Mouse (Mus musculus) megakaryocyte progenitor cell, adult 5-6 weeks (primary cell): ENCODE measurements around the gene Tmx1. TPM values are rescaled to one million over a fixed set of nuclear protein-coding genes. Genes with fewer than 3 reads are reported as not detected.
A peak's percentile ranks its signal among the peaks of the same experiment; 100 is the strongest.

ENCODE experiments used
- ATAC-seq: replicated peaks from 2 replicates; pipeline ENCODE4 v1.8.0; 2016; ENCODE audit warnings: mild to moderate bottlenecking, moderate TSS enrichment, inconsistent platforms; ENCODE audit not compliant: poor library complexity
- total RNA-seq, 2 experiments: library from RNA; stranded (forward) in 1 of 2; stranded (reverse) in 1 of 2; fragments of 157-497, 149-512 nt in 1 of 2; fragments of 200-1000 nt in 1 of 2; gene quantifications; 2 replicates each; pipeline versions ENCODE4 v1.2.3 to v1.2.4; 2015 to 2017

Tmx1 gene
- total RNA-seq (2015) (50.8 and 58.2 TPM in 2 replicates), total RNA-seq (2017) (88.4 and 101 TPM in 2 replicates)

DNA sequence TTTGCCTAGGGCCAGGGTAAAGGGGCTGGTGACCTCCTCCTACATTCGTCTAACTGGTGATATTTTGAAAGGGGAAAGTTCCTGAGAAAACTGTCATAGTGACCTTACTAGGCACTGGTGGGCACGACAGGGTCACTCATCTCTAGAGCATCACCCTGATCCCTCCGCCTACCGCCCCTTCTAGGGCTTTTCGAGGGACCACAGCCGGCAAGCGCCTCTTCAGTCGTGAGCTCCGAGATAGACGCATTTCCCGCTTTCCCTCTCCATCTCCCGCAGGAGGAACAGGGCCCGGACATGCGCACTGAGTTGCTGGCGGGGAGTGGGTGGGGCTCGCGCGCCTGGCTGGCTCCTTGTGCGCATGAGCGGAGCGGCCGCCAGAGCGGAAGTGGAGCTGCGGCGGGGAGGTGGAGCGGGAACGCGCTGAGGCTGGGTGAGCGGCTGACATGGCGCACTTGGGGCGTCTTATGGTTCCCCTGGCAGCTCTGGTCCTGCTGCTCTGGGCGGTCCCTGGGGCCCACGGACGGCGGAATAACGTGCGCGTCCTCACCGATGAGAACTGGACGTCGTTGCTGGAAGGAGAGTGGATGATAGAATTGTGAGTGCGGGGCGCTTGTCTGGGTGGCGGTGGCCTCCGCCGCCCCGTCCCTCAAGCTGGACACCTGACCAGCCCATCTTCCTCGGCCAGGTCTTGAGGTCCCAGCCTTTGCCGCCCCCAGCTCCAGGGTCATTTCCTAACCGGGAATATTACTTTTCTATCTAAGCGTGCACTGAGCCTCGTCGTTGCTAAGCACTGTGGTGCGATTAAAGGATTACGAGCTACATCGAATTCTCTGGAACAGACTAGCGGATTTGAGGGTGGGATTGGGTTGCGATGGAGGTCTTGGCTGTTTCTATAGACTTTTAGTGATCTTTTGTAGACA, at the start of gene Tmx1:
TSS of gene Tmx1 (plus strand) at position 370 of the 920 bp plus-strand sequence.
- ATAC-seq = peak; percentile 92

DNA sequence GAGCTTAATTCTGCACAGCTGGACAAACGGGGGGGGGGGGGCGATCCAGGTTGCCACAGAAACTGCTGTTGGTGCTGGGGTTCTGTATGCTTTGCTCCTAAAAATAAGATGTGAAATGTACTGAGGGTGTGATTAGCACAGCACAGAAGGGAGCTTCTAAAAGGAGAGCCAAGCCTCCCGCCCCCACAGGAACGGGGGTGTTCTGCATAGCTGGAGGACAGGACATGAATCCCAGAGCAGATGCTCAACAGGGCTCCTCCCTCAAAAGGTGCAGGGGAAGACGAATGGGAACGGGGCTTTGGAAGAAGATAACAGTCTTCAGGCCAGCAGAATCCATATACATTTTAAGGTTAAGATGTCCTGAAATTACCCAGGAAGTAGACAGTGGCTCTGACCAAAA, 48.6 kb upstream of the Tmx1 start:
- no peak for ATAC-seq

GRCm38 (mm10) chr12:70408396-70408795, 44.5 kb upstream of the Tmx1 start:
- ATAC-seq = no peak

DNA sequence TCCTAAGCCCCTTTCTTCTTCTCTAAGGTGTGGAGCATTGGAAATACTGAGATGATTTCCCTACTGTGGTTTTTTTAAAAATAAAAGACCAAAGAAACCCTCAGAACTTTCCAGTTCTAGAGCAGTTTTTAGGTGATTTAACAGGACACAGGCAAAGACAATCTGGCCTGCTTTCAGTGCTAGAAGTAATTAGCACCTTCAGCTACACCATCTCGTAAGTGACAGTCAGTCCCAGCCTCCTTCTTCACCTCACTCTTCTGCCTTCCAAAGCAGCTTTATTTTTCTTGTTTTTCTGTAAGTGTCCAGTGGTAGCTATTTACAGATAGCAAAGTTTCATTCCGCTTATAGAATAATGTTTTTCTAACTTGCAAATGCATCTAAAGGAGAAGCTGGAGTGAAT, 43.3 kb upstream of the Tmx1 start:
- ATAC-seq = no peak

DNA sequence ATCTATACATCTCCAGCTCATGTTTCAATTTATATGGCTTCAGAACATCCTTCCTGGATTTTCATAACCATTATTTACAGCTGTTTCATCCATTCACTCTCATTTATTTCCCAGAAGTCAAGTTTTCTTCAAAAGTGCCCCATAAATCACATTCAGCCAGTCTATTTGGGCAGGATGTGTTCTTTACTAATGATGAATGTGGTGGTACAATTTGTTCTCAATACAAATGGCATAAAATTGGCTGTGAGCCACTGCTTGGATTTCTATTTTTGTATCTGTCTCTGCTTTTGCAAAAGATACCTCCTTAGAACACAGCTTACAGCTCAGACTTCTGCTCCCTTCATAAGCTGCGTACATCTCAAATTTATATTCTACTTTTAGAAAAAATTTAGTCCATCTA, 32.7 kb upstream of the Tmx1 start:
- ATAC-seq = no peak

GRCm38 (mm10) chr12:70421028-70421427, 31.9 kb upstream of the Tmx1 start:
- no peak for ATAC-seq

GRCm38 (mm10) chr12:70422322-70423118, 30.4 kb upstream of the Tmx1 start:
- ATAC-seq = no peak

DNA sequence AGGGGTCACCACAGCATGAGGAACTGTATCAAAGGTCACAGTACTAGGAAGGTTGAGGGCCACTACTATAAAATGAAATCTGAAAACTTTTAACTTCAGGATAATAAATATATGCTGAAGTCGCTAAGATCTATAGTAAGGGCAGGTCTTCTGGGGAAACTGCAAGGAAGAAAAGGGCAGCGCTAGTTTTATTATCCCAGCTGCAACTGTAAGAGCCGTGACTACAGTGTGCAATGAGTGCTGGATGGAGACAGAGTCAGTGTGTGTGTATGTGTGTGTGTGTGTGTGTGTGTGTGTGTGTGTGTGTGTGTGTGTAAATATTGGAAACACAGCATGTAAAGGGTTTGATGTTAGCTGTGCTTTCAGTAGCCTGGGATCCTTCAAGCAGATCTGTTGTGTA, 25.0 kb upstream of the Tmx1 start:
- no peak for ATAC-seq

DNA sequence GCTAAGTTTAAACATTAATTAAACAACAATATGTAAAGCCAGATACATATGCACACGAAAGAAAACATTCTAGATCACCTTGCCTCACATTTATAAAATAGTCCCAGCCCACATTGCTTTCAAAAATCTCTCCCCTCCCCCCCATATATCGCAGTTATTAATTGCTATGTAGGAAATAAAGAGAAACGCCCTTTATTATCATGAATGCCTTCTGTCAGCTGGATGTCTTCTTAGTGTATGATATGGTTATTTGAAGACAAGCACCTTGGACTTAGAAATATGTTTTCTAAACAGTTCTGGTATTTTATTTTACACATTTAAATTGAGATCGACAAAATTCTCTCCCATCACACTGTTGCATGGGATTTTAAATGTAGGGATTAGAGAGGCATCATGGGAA, 23.3 kb upstream of the Tmx1 start:
- peak; percentile 70 for ATAC-seq

GRCm38 (mm10) chr12:70430307-70430950, 22.5 kb upstream of the Tmx1 start:
- peak; percentile 80 for ATAC-seq

DNA sequence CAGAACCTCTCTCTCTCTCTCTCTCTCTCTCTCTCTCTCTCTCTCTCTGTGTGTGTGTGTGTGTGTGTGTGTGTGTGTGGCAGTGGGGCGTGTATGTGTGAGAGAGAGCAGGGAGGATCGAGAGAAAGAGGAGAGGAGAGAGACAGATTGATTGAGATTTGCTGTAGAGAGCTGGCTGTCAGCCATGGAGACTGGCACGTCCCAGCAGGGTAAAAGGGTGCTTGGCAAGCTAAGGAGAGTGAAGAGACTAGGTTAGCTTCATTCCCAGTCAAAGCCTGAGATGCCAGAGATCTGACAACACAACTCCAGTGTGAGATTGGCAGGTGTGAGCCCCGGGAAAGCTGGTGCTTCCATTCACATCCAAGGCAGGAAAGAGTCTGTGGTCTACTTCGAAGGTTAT, 21.5 kb upstream of the Tmx1 start:
- ATAC-seq = no peak

- no peak for ATAC-seq
Measured at GRCm38 (mm10) chr12:70449961-70450360, 2.9 kb upstream of the Tmx1 start.

- no peak for ATAC-seq
Measured at GRCm38 (mm10) chr12:70451533-70451932, 1.4 kb upstream of the Tmx1 start.

- ATAC-seq = peak; percentile 73
Measured at GRCm38 (mm10) chr12:70452143-70452542, 752 bp upstream of the Tmx1 start.

DNA sequence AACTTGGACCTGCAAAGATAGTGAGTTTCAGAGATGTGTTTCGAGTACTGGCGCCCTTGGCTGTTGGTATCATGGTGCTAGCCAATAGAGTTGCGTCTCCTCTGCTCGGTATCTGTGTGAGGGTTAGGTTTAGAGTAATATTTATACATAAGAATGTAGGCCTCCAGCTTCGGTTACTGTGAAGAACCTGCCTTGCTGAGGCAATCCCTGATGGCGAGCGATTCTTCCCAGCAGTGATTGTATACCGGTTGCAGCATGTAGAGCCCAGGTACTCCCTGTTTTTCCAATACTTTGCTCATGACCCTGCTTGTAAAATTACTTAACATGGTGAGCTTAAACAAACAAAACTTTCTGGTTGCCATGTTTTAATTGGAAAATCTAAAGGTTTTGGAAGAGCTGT, 2.3 kb downstream of the Tmx1 start:
- ATAC-seq = no peak

DNA sequence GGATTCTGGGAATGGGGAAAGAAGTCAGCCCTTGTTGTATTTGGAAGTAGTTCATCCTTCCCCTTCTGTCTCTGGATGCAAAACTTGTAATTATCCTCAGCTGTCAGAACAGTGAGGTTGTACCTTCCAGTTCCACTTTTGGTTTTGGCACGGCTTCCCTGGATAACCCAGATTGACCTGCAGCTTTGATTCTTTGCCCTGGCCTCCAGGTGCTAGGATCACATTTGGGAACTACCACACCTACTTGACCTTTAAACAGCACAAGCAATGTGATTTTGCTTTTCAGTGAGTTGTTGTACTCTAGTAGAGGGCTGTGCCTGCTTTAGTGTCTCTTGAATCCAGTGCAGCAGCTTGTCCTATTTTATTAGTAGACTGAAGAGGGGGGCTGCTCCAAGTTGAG, 6.7 kb downstream of the Tmx1 start:
- no peak for ATAC-seq

- ATAC-seq = no peak
Measured at GRCm38 (mm10) chr12:70464016-70464415, 11.1 kb downstream of the Tmx1 start.

DNA sequence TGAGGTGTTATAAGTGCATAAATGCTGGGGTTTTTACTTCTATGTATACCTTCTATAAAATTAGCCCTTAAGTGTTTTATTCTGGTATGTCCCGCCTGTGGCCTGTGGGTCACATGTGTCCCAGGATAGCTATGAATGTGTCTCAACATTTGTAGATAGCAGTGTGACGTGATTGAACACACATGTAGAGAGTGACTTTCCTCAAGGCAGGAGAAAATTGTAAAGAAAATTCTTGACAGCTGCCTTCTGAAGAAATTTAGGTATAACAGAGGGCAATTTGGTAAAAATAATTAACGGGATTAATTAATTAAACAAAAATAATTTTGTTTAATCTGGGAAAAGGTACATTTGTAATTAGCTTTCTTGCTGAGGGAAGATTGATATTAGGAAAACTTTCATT, 22.4 kb downstream of the Tmx1 start:
- ATAC-seq = no peak

- peak; percentile 58 for ATAC-seq
Measured at GRCm38 (mm10) chr12:70476884-70477576, 24.1 kb downstream of the Tmx1 start.

DNA sequence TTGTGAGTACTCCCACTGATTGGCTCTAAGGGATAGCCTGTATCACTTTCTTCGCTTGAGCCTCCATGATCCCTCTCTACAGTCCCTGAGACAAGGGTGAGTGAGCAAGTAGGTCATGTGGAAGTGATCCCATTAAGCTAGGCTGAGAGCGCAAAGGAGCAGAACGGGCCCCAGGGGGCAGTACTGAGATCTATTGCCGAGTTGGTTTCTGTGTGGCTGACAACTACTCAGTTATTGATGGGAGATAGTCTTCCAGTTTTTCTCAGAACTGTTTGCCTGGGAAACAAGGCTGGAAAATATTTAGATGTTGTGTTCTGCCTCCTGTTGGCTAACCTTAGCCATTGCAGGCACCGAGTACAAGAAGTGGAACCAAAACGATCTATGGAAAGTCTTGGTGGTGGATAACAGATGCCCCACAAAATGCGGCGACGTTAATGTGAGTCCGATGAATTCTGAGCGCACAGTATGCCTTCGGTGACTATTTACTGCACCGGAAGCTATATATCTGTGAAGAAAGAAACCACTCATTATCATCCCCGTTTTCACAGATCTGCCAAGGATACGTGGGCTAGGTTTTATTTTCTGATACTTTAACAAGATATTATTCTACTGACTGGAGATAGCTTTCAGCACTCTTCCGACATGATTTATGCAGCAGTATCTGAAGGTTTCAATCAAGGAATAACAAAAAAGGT, 24.8 kb downstream of the Tmx1 start:
- peak; percentile 89 for ATAC-seq
